Mouse (Mus musculus) adipocyte (in vitro differentiated cells): ENCODE measurements around the gene Tmem240.
A peak's percentile ranks its signal among the peaks of the same experiment; 100 is the strongest.
"Not testable (repeated sequence)": the region's sequence is repeated elsewhere in the genome, so short reads cannot be mapped to it uniquely, and the experiment has no call there.

ENCODE experiments used
- DNase-seq: peaks from one replicate; pipeline ENCODE4 v3.0.0-alpha.2; 2016; ENCODE audit warnings: low spot score

The Tmem240 gene

GRCm38 (mm10) chr4:155734350-155734941 lies at the start of gene Tmem240:
Tmem240 (plus strand) TSS chr4:155734800.
- peak; percentile 90 for DNase-seq

GRCm38 (mm10) chr4:155687764-155688163 lies 46.8 kb upstream of the Tmem240 start:
- not testable (repeated sequence) for DNase-seq

GRCm38 (mm10) chr4:155690571-155691375 lies 43.8 kb upstream of the Tmem240 start:
- DNase-seq = peak; percentile 39

- no peak for DNase-seq
Measured at GRCm38 (mm10) chr4:155692421-155692820, 42.2 kb upstream of the Tmem240 start.

- no peak for DNase-seq
Measured at GRCm38 (mm10) chr4:155694111-155694481, 40.5 kb upstream of the Tmem240 start, which contains the start of gene Fndc10. Fndc10 (plus strand) TSS chr4:155694342.

GRCm38 (mm10) chr4:155694482-155695401 lies 39.9 kb upstream of the Tmem240 start:
- no peak for DNase-seq

- no peak for DNase-seq
Measured at GRCm38 (mm10) chr4:155695531-155696062, 39.0 kb upstream of the Tmem240 start.

GRCm38 (mm10) chr4:155696261-155697255 lies 38.0 kb upstream of the Tmem240 start:
- no peak for DNase-seq

GRCm38 (mm10) chr4:155700425-155700824 lies 34.2 kb upstream of the Tmem240 start:
- peak; percentile 54 for DNase-seq

- no peak for DNase-seq
Measured at GRCm38 (mm10) chr4:155703425-155703929, 31.1 kb upstream of the Tmem240 start.

- peak; percentile 93 for DNase-seq
Measured at GRCm38 (mm10) chr4:155704721-155705591, 29.6 kb upstream of the Tmem240 start, which contains the start of gene Ssu72. Ssu72 (plus strand) TSS chr4:155704800.

GRCm38 (mm10) chr4:155705592-155705929 lies 29.0 kb upstream of the Tmem240 start:
- peak; percentile 39 for DNase-seq

GRCm38 (mm10) chr4:155708582-155708981 lies 26.0 kb upstream of the Tmem240 start:
- no peak for DNase-seq

- DNase-seq = no peak
Measured at GRCm38 (mm10) chr4:155708988-155709387, 25.6 kb upstream of the Tmem240 start.

GRCm38 (mm10) chr4:155710521-155711252 lies 23.9 kb upstream of the Tmem240 start:
- DNase-seq = peak; percentile 46

GRCm38 (mm10) chr4:155721668-155722083 lies 12.9 kb upstream of the Tmem240 start:
- DNase-seq = peak; percentile 43

GRCm38 (mm10) chr4:155727993-155728392 lies 6.6 kb upstream of the Tmem240 start:
- DNase-seq = no peak

- DNase-seq = no peak
Measured at GRCm38 (mm10) chr4:155733267-155733666, 1.3 kb upstream of the Tmem240 start.
